Mouse (Mus musculus): ENCODE measurements around the gene Gjb5.

GRCm38 (mm10) chr4:127317143-127317542 lies 40.8 kb downstream of the Gjb5 start:
- TF ChIP-seq EP300 (IDR thresholded peaks at IDR 0.05; ENCODE audit: low read depth in 1 of 2, low read length in 2 of 2), result no peak
- no peak for TF ChIP-seq CTCF (IDR thresholded peaks at IDR 0.05 in 2 of 3, conservative IDR thresholded peaks at IDR 0.05 in 1 of 3; ENCODE audit: control insufficient read depth in 1 of 3, insufficient read depth in 1 of 3, low read depth in 2 of 3, low read length in 3 of 3, poor library complexity in 1 of 3, severe bottlenecking in 1 of 3)
- TF ChIP-seq GATA1 (IDR thresholded peaks at IDR 0.05; ENCODE audit: low read depth, low read length), result no peak
- TF ChIP-seq E2F4 (IDR thresholded peaks at IDR 0.05; ENCODE audit: borderline replicate concordance, low read depth, low read length), result no peak

Measured in MEL (cell line).